Mouse (Mus musculus) intestine, embryonic 14.5 days (tissue): ENCODE measurements at regions not wholly inside any gene's neighbourhood (a gene's known extent, or its start where the extent isn't known, plus 50 kb on each side); places are given as distances from the start of the nearest gene placed in this dataset.
A peak's percentile ranks its signal among the peaks of the same experiment; 100 is the strongest.
"Not testable (repeated sequence)": the region's sequence is repeated elsewhere in the genome, so short reads cannot be mapped to it uniquely, and the experiment has no call there.

Experiments
- ATAC-seq: fragments of 200-750 bp; cut with Nextera tagmentation; replicated peaks from 2 replicates; pipeline ENCODE4 v1.8.0; 2017; ENCODE audit warnings: low read depth, moderate number of reproducible peaks, moderate TSS enrichment, moderate library complexity; ENCODE audit not compliant: low FRiP score, low TSS enrichment
- DNase-seq: peaks from one replicate; pipeline ENCODE4 v3.0.0-alpha.2; 2018; ENCODE audit warnings: low spot score
- H3K27ac ChIP-seq: fragments of 300-500 bp; sonication (generic); 2 replicates; pipeline ENCODE4 v1.5.1; 2014; ENCODE audit warnings: low read depth, mild to moderate bottlenecking, control low read depth
- H3K27me3 ChIP-seq: fragments of 300-500 bp; sonication (generic); replicated peaks from 2 replicates; pipeline ENCODE4 v1.6.1; 2014; ENCODE audit warnings: low read length, control low read depth; ENCODE audit not compliant: control insufficient read depth, insufficient read depth
- H3K36me3 ChIP-seq: fragments of 300-500 bp; sonication (generic); 2 replicates; pipeline ENCODE4 v1.6.1; 2014; ENCODE audit warnings: low read length, control low read depth; ENCODE audit not compliant: control insufficient read depth, insufficient read depth
- H3K4me1 ChIP-seq: fragments of 300-500 bp; sonication (generic); replicated peaks from 2 replicates; pipeline ENCODE4 v1.6.1; 2014; ENCODE audit warnings: low read length, control low read depth, mixed read lengths; ENCODE audit not compliant: control insufficient read depth, insufficient read depth
- H3K4me2 ChIP-seq: fragments of 300-500 bp; sonication (generic); 2 replicates; pipeline ENCODE4 v1.6.1; 2014; ENCODE audit warnings: low read length
- H3K4me3 ChIP-seq: fragments of 300-500 bp; sonication (generic); 2 replicates; pipeline ENCODE4 v1.5.1; 2014; ENCODE audit warnings: low read depth, low read length, control low read depth, mixed read lengths
- H3K9ac ChIP-seq: fragments of 300-500 bp; sonication (generic); 2 replicates; pipeline ENCODE4 v1.6.1; 2014; ENCODE audit warnings: mild to moderate bottlenecking, low read length
- H3K9me3 ChIP-seq: fragments of 300-500 bp; sonication (generic); 2 replicates; pipeline ENCODE4 v1.6.1; 2016; ENCODE audit warnings: low read length, control low read depth; ENCODE audit not compliant: control insufficient read depth
- WGBS: fragments of 180-500 bp; shearing (Covaris S2); extraction: QIAGEN DNeasy Blood & Tissue Kit; methylation state at CpG from one replicate; pipeline ENCODE4 v1.1.7; 2014; 5-methylcytosine and 5-hydroxymethylcytosine counted together

- not testable (repeated sequence) for H3K27ac ChIP-seq, H3K9ac ChIP-seq, DNase-seq, ATAC-seq, H3K4me3 ChIP-seq, H3K27me3 ChIP-seq, H3K4me1 ChIP-seq, H3K9me3 ChIP-seq, H3K36me3 ChIP-seq, H3K4me2 ChIP-seq
- WGBS, result 87% methylated on average over 1 of the region's 1 CpGs
These were observed 82.0 kb upstream of the A430005L14Rik start for GRCm38 (mm10) chr4:153875036-153875435.

- Histone ChIP-seq H3K4me3 (no peak overlapping the region), H3K9me3 (no peaks in the 10 kb centered on the region), H3K9ac (no peak overlapping the region), H3K4me2 (no peak overlapping the region), H3K27ac (no peak overlapping the region), H3K36me3 (no peaks in the 10 kb centered on the region), H3K27me3 (no peaks in the 10 kb centered on the region), H3K4me1 (no peaks in the 10 kb centered on the region)
- no peak for DNase-seq
- no peak for ATAC-seq
- WGBS, result 74% methylated on average over 7 of the region's 7 CpGs
These were observed 79.9 kb upstream of the A430005L14Rik start for GRCm38 (mm10) chr4:153876954-153877642.

- no peak for DNase-seq
- Histone ChIP-seq H3K27me3 (no peaks in the 10 kb centered on the region), H3K4me3 (no peak overlapping the region), H3K4me1 (no peaks in the 10 kb centered on the region), H3K36me3 (no peaks in the 10 kb centered on the region), H3K4me2 (no peak overlapping the region), H3K9ac (no peak overlapping the region), H3K9me3 (no peaks in the 10 kb centered on the region), H3K27ac (no peak overlapping the region)
- no peak for ATAC-seq
- WGBS, result 27% methylated on average over 3 of the region's 3 CpGs
These were observed 74.0 kb upstream of the A430005L14Rik start for GRCm38 (mm10) chr4:153883057-153883456.

GRCm38 (mm10) chr4:153884044-153884443, 73.0 kb upstream of the A430005L14Rik start:
- ATAC-seq (no peak), DNase-seq (no peak)
- no peak overlapping the region for H3K9ac ChIP-seq
- H3K4me3 ChIP-seq, result no peak overlapping the region
- no peaks in the 10 kb centered on the region for H3K36me3 ChIP-seq
- no peaks in the 10 kb centered on the region for H3K4me1 ChIP-seq
- H3K9me3 ChIP-seq, result no peaks in the 10 kb centered on the region
- H3K4me2 ChIP-seq, result no peak overlapping the region
- no peaks in the 10 kb centered on the region for H3K27me3 ChIP-seq
- H3K27ac ChIP-seq, result no peak overlapping the region

- Histone ChIP-seq H3K27me3 (no peaks in the 10 kb centered on the region), H3K4me2 (no peak overlapping the region), H3K4me3 (no peak overlapping the region), H3K9me3 (no peaks in the 10 kb centered on the region), H3K27ac (no peak overlapping the region), H3K4me1 (no peaks in the 10 kb centered on the region), H3K36me3 (no peaks in the 10 kb centered on the region), H3K9ac (no peak overlapping the region)
- WGBS, result 66% methylated on average over 6 of the region's 6 CpGs
- no peak for DNase-seq
- no peak for ATAC-seq
These were observed 71.2 kb upstream of the A430005L14Rik start for GRCm38 (mm10) chr4:153885836-153886235.

- no peak overlapping the region for H3K4me2 ChIP-seq
- no peak overlapping the region for H3K4me3 ChIP-seq
- no peaks in the 10 kb centered on the region for H3K36me3 ChIP-seq
- 86% methylated on average over 9 of the region's 9 CpGs for WGBS
- H3K9me3 ChIP-seq, result no peaks in the 10 kb centered on the region
- DNase-seq (no peak), ATAC-seq (no peak)
- H3K4me1 ChIP-seq, result no peaks in the 10 kb centered on the region
- no peak overlapping the region for H3K27ac ChIP-seq
- no peak overlapping the region for H3K9ac ChIP-seq
- H3K27me3 ChIP-seq, result no peaks in the 10 kb centered on the region
These were observed 66.9 kb upstream of the A430005L14Rik start for GRCm38 (mm10) chr4:153890130-153890529.

- no peak overlapping the region for H3K9ac ChIP-seq
- H3K4me3 ChIP-seq, result no peak overlapping the region
- DNase-seq, result no peak
- H3K4me2 ChIP-seq, result no peak overlapping the region
- H3K27ac ChIP-seq, result no peak overlapping the region
- no peaks in the 10 kb centered on the region for H3K4me1 ChIP-seq
- no peak for ATAC-seq
- no peaks in the 10 kb centered on the region for H3K36me3 ChIP-seq
- H3K9me3 ChIP-seq, result no peaks in the 10 kb centered on the region
- no peaks in the 10 kb centered on the region for H3K27me3 ChIP-seq
- WGBS, result 74% methylated on average over 7 of the region's 7 CpGs
These were observed 57.3 kb upstream of the A430005L14Rik start for GRCm38 (mm10) chr4:153899721-153900120.

GRCm38 (mm10) chr4:153905076-153905475, 52.0 kb upstream of the A430005L14Rik start:
- Histone ChIP-seq H3K27ac (no peak overlapping the region), H3K4me1 (no peaks in the 10 kb centered on the region), H3K36me3 (no peaks in the 10 kb centered on the region), H3K4me2 (no peak overlapping the region), H3K27me3 (no peaks in the 10 kb centered on the region), H3K9me3 (no peaks in the 10 kb centered on the region), H3K4me3 (no peak overlapping the region), H3K9ac (no peak overlapping the region)
- DNase-seq, result no peak
- no peak for ATAC-seq
- WGBS, result 80% methylated on average over 9 of the region's 9 CpGs

GRCm38 (mm10) chr4:153905511-153905910, 51.5 kb upstream of the A430005L14Rik start:
- Histone ChIP-seq H3K9me3 (no peaks in the 10 kb centered on the region), H3K4me2 (no peak overlapping the region), H3K27me3 (no peaks in the 10 kb centered on the region), H3K4me3 (no peak overlapping the region), H3K4me1 (no peaks in the 10 kb centered on the region), H3K9ac (no peak overlapping the region), H3K27ac (no peak overlapping the region), H3K36me3 (no peaks in the 10 kb centered on the region)
- WGBS, result 38% methylated on average over 7 of the region's 7 CpGs
- DNase-seq (peak; percentile 58), ATAC-seq (no peak)
